Mouse (Mus musculus): ENCODE measurements at regions not wholly inside any gene's neighbourhood (a gene's known extent, or its start where the extent isn't known, plus 50 kb on each side); places are given as distances from the start of the nearest gene placed in this dataset.

DNA sequence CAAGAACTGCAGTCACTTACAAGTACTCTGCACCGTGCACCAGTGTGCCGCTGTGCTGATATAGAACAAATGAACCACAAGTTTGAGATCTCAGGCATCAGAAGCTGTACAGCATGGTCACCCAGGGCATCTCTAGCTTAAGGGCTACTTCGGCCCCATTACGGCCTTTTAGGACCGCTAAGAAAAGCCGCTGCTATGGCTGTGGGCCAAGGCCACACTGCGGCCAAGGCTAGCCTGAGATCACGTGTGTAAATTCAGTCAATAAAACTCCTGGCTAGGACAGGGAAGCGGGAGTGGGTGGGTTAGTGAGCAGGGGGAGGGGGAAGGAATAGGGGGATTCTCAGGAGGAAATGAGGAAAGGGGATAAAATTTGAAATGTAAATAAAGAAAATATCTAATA, 50.9 kb upstream of the Atp12a start:
- DNase-seq (ENCODE audit: low spot score in 2 of 2), result no peak

GRCm38 (mm10) chr14:56314459-56314858, 50.4 kb upstream of the Atp12a start:
- DNase-seq (ENCODE audit: low spot score in 2 of 2), result peak; percentile 60 to 68
